Mouse (Mus musculus) lung, adult 2 months (tissue): ENCODE results near the gene Prpf39. TPM values are rescaled to one million over a fixed set of nuclear protein-coding genes. Genes with fewer than 3 reads are reported as not detected.

Experiments used
- DNase-seq: peaks from one replicate; pipeline ENCODE4 v3.0.0; 2022
- H3K4me1 ChIP-seq: fragments of 200-500 bp; 2 replicates; pipeline ENCODE4 v1.6.1; 2011; ENCODE audit warnings: low read length; ENCODE audit not compliant: control insufficient read depth, insufficient read depth
- H3K4me3 ChIP-seq: fragments of 200-500 bp; replicated peaks from 2 replicates; pipeline ENCODE3; 2011; ENCODE audit warnings: low read depth, mild to moderate bottlenecking, control low read depth, low read length; ENCODE audit errors: extremely low read depth
- CTCF ChIP-seq: fragments of 200-500 bp; IDR thresholded peaks from 2 replicates; pipeline ENCODE4 v1.5.1; 2011; ENCODE audit warnings: mild to moderate bottlenecking, low read length, control low read depth; ENCODE audit not compliant: insufficient read depth
- POLR2A ChIP-seq: fragments of 200-500 bp; IDR thresholded peaks from 2 replicates; pipeline ENCODE4 v1.6.1; 2011; ENCODE audit warnings: low read depth, mild to moderate bottlenecking, control low read depth, low read length, borderline replicate concordance; ENCODE audit errors: extremely low read depth
- WGBS: fragments of 180-500 bp; shearing (Covaris S2); methylation state at CpG from one replicate; pipeline ENCODE4 v1.1.7; 2018; 5-methylcytosine and 5-hydroxymethylcytosine counted together
- polyA plus RNA-seq: library from polyadenylated mRNA; depleted of rRNA; stranded (reverse); fragments of >200 nt; gene quantifications from 2 replicates; pipeline ENCODE4 v1.2.3, GENCODE M21; 2012

Prpf39 gene
- polyA plus RNA-seq, 1 experiment, result 13.2 TPM

GRCm38 (mm10) chr12:65066234-65066633 is 30.1 kb downstream of the Prpf39 start:
- WGBS, result 19% methylated on average over 3 of the region's 3 CpGs
- no peak overlapping the region for H3K4me3 ChIP-seq
- DNase-seq, result no peak
- H3K4me1 ChIP-seq, result no peaks in the 10 kb centered on the region
- no peak for TF ChIP-seq CTCF
- no peak for TF ChIP-seq POLR2A

GRCm38 (mm10) chr12:65068409-65068808 is 32.3 kb downstream of the Prpf39 start:
- TF ChIP-seq CTCF (no peak), POLR2A (no peak)
- Histone ChIP-seq H3K4me3 (no peak overlapping the region), H3K4me1 (no peaks in the 10 kb centered on the region)
- DNase-seq, result no peak
- 34% methylated on average over 4 of the region's 4 CpGs for WGBS

DNA sequence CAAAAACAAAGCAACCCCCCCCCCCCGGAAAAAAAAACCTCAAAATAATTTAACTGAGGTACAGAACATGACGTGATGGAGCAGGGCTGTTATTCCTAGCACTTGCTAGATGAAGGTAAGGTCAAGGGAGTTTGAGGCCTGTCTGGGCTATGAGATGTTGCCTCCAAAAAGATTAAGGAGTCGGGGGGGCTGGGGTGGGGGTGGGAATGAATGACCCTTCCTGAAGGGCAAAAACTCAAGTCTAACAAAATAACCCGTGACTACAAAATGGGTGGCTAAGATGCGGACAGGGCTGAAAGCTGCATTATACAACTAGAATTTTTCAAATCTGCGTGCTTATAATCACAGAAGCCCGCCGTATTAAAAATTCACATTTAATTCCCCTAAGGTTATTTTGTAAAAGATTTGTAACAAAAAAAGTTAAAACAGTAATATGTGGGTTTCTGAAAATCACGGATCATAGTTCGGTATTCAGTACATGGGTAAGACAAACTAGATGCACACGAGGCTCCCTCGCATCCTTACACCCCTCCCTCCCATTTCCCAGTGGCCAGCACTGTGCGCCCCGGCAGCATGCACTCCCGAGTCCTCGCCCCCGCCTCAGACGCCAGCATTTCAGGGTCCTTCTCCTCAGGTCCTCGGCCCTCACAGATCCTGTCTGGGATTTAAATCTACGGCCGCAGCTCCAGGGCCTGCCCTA is 36.9 kb downstream of the Prpf39 start:
- WGBS, result 3% methylated on average over 21 of the region's 21 CpGs
- peak overlapping the region; percentile 91 for H3K4me3 ChIP-seq
- TF ChIP-seq POLR2A, result no peak
- TF ChIP-seq CTCF, result no peak
- peaks cover 3% of the 10 kb centered on the region for H3K4me1 ChIP-seq
- DNase-seq, result no peak

GRCm38 (mm10) chr12:65073611-65074178 is 37.6 kb downstream of the Prpf39 start, which contains the start of gene Fkbp3:
Gene Fkbp3, minus strand, starts transcription at chr12:65074007.
- WGBS, result under 1% methylated on average over 49 of the region's 49 CpGs
- Histone ChIP-seq H3K4me1 (peaks cover 3% of the 10 kb centered on the region), H3K4me3 (peak within 1 kb of the TSS; percentile 95)
- DNase-seq, result peak; percentile 98
- no peak for TF ChIP-seq CTCF
- TF ChIP-seq POLR2A, result peak; percentile 81; the same call in 1 of the 2 replicates

- Histone ChIP-seq H3K4me1 (peaks cover 3% of the 10 kb centered on the region), H3K4me3 (peak overlapping the region; percentile 39)
- no peak for TF ChIP-seq CTCF
- TF ChIP-seq POLR2A, result no peak
- no peak for DNase-seq
- WGBS, result 17% methylated on average over 7 of the region's 7 CpGs
Observed at GRCm38 (mm10) chr12:65074651-65075050, 38.5 kb downstream of the Prpf39 start.

- TF ChIP-seq CTCF (no peak), POLR2A (0 out of 2 replicates have a peak, but pooled peaks have one; percentile 40)
- Histone ChIP-seq H3K4me1 (peaks cover 3% of the 10 kb centered on the region), H3K4me3 (peak within 1 kb of the TSS; percentile 95)
- 1% methylated on average over 39 of the region's 39 CpGs for WGBS
- peak; percentile 85 for DNase-seq
Observed at GRCm38 (mm10) chr12:65075085-65075732, 39.1 kb downstream of the Prpf39 start, which contains the start of gene Fancm. Gene Fancm, plus strand, starts transcription at chr12:65075603.

GRCm38 (mm10) chr12:65075733-65076310 is 39.7 kb downstream of the Prpf39 start:
- peaks cover 3% of the 10 kb centered on the region for H3K4me1 ChIP-seq
- WGBS, result under 1% methylated on average over 41 of the region's 41 CpGs
- TF ChIP-seq POLR2A (no peak), CTCF (no peak)
- peak overlapping the region; percentile 95 for H3K4me3 ChIP-seq
- DNase-seq, result no peak

GRCm38 (mm10) chr12:65076906-65077305 is 40.8 kb downstream of the Prpf39 start:
- WGBS, result 63% methylated on average over 9 of the region's 9 CpGs
- Histone ChIP-seq H3K4me1 (peaks cover 3% of the 10 kb centered on the region), H3K4me3 (no peak overlapping the region)
- TF ChIP-seq POLR2A, result no peak
- no peak for TF ChIP-seq CTCF
- DNase-seq, result no peak

GRCm38 (mm10) chr12:65108746-65109145 is 72.6 kb downstream of the Prpf39 start:
- Histone ChIP-seq H3K4me3 (no peak overlapping the region), H3K4me1 (no peaks in the 10 kb centered on the region)
- TF ChIP-seq POLR2A (no peak), CTCF (no peak)
- WGBS, result 75% methylated on average over 1 of the region's 1 CpGs
- no peak for DNase-seq
